Mouse (Mus musculus): ENCODE measurements around the gene Olfr1480. TPM values are rescaled to one million over a fixed set of nuclear protein-coding genes. Genes with fewer than 3 reads are reported as not detected.

The Olfr1480 gene
- not detected for total RNA-seq (2021)

GRCm38 (mm10) chr19:13527613-13528012, at the start of gene Olfr1480:
Gene Olfr1480 (plus strand): TSS chr19:13527913.
- no peak for DNase-seq

- no peak for DNase-seq
Observed at GRCm38 (mm10) chr19:13480096-13480495, 47.6 kb upstream of the Olfr1480 start, which contains the start of gene Olfr1475. Gene Olfr1475 (minus strand): TSS chr19:13480196.

DNA sequence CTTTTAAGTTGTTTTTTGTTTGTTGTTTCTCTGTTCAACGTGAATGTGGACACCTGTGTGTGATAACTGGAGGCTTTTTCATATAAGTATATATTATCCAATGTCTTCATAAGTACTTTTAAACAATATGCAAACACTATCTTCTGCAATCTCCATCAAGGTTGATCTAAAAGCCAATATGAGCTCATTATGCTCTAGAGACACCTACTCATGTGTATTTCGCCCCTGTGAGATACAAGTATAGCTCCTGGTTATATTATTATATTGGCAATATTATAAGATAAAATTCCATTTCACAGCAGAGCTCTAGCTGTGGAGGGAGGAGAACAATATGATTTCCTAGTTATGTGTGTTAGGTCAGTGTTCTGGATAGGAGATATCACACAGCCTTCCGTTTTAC, 27.5 kb upstream of the Olfr1480 start, which contains the start of gene Olfr1477:
TSS of gene Olfr1477 (plus strand) at position 301 of the 400 bp plus-strand sequence.
- no peak for DNase-seq

Other genes starting within 250 kb of the Olfr1480 start
- not detected for gene Olfr1465, start 212.4 kb upstream of the Olfr1480 start, total RNA-seq (2021)
- gene Olfr1466, start 189.1 kb upstream of the Olfr1480 start, total RNA-seq (2021): not detected
- gene Olfr1467, start 165.7 kb upstream of the Olfr1480 start, total RNA-seq (2021): not detected
- not detected for gene Olfr1469, start 120.1 kb upstream of the Olfr1480 start, total RNA-seq (2021)
- gene Olfr1471, start 84.5 kb upstream of the Olfr1480 start, total RNA-seq (2021): not detected
- not detected for gene Olfr1472, start 71.8 kb upstream of the Olfr1480 start, total RNA-seq (2021)
- gene Olfr1474, start 58.3 kb upstream of the Olfr1480 start, total RNA-seq (2021): not detected
- not detected for gene Olfr1475, start 47.7 kb upstream of the Olfr1480 start, total RNA-seq (2021)
- not detected for gene Olfr1477, start 27.4 kb upstream of the Olfr1480 start, total RNA-seq (2021)
- gene Olfr1484, start 55.6 kb downstream of the Olfr1480 start, total RNA-seq (2021): not detected
- not detected for gene Olfr1487, start 89.5 kb downstream of the Olfr1480 start, total RNA-seq (2021)
- gene Olfr1489, start 103.7 kb downstream of the Olfr1480 start, total RNA-seq (2021): not detected
- gene Olfr1490, start 123.2 kb downstream of the Olfr1480 start, total RNA-seq (2021): not detected
- not detected for gene Olfr1491, start 169.4 kb downstream of the Olfr1480 start, total RNA-seq (2021)
- not detected for gene Olfr1493-ps1, start 195.4 kb downstream of the Olfr1480 start, total RNA-seq (2021)
- not detected for gene Olfr1494, start 211.8 kb downstream of the Olfr1480 start, total RNA-seq (2021)
- gene Olfr1495, start 236.7 kb downstream of the Olfr1480 start, total RNA-seq (2021): not detected
- gene Olfr1496, start 250.0 kb downstream of the Olfr1480 start, total RNA-seq (2021): not detected